Mouse (Mus musculus): ENCODE measurements around the gene Polr2j.

DNA sequence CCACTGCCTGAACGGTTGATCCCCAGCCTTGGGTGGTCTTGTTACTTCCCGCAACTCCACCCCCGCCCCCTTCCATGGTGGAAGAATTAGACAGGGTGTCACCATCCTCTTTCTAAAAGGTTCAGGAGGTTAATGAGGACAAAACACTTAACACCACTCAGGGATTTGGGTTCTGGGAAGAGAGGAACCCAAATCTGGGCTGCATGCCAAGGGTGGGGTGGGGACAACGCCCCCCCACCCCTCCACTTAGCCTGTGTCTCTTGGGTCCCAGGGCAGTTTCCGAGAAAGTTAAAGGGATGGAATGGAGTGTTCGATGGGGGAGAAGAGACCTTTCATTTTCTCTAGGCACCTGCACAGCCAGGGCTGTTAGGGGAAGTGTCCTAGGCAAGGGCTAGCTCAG lies 43.4 kb upstream of the Polr2j start:
- TF ChIP-seq CTCF (IDR thresholded peaks at IDR 0.05; ENCODE audit: borderline replicate concordance, control insufficient read depth, extremely low read depth, insufficient read depth, low read length, poor library complexity) (no peak), POLR2A (IDR thresholded peaks at IDR 0.05; ENCODE audit: control insufficient read depth, extremely low read depth, insufficient read depth, low read length, poor library complexity) (no peak)
